Mouse (Mus musculus) CD4-positive naive resting alpha-beta T cell, adult 57 days (primary cell): ENCODE data around the gene Nxf2. TPM values are rescaled to one million over a fixed set of nuclear protein-coding genes. Genes with fewer than 3 reads are reported as not detected.

Experiments
- total RNA-seq: library from RNA; stranded (reverse); gene quantifications from one replicate; pipeline ENCODE4 v1.2.4, GENCODE M21; 2023

Gene Nxf2
- not detected for total RNA-seq

GRCm38 (mm10) chrX:134964546-134964945, at the start of gene Nxf2:
Nxf2 (minus strand) TSS chrX:134964754.

GRCm38 (mm10) chrX:135008720-135009470, 44.3 kb upstream of the Nxf2 start, which contains the start of gene Zmat1:
Zmat1 (minus strand) TSS chrX:135009209.

Other genes with a start within 250 kb of the Nxf2 start
- 6.2 TPM for gene Armcx1, start 246.8 kb downstream of the Nxf2 start, total RNA-seq
- gene Armcx6, start 213.3 kb downstream of the Nxf2 start, total RNA-seq: 3.7 TPM
- gene Armcx3, start 208.2 kb downstream of the Nxf2 start, total RNA-seq: 10.1 TPM
- gene Armcx2, start 155.5 kb downstream of the Nxf2 start, total RNA-seq: 21.3 TPM
- 6.9 TPM for gene Zmat1, start 44.5 kb upstream of the Nxf2 start, total RNA-seq
- not detected for gene Gm15023, start 212.9 kb upstream of the Nxf2 start, total RNA-seq
- gene Tceal6, start 245.9 kb upstream of the Nxf2 start, total RNA-seq: not detected